Mouse (Mus musculus) hindlimb bud, embryonic 11.5 days (tissue): ENCODE measurements around the gene Ppp2r2c.

Experiments used
- DNase-seq: peaks from one replicate; pipeline ENCODE4 v3.0.0-alpha.2; 2012; ENCODE audit warnings: low read depth, low spot score; ENCODE audit errors: extremely low spot score

The Ppp2r2c gene

GRCm38 (mm10) chr5:36979001-36979400 lies 110.7 kb downstream of the Ppp2r2c start:
- no peak for DNase-seq

GRCm38 (mm10) chr5:36979631-36980030 lies 111.3 kb downstream of the Ppp2r2c start:
- no peak for DNase-seq

GRCm38 (mm10) chr5:36982271-36982670 lies 114.0 kb downstream of the Ppp2r2c start:
- DNase-seq = no peak

DNA sequence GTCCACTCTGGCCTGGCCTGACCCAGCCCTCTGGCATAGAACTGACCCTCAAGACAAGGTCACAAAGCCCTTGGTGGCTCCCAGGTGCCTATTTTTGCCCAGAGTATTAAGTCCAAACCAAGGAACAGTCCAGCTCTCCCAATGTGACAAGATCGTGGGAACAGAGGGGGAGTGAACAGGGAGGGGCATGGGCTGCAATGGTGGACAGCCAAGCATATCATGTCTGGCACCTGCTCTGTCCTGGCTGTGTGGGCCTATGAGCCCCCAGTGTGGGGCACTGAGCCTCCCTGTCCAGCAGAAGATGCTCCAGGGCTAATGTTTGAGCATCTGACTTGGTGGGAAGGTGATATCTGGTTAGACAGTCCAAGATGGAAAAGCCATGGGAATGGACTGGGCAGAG lies 118.3 kb downstream of the Ppp2r2c start:
- DNase-seq = no peak

DNA sequence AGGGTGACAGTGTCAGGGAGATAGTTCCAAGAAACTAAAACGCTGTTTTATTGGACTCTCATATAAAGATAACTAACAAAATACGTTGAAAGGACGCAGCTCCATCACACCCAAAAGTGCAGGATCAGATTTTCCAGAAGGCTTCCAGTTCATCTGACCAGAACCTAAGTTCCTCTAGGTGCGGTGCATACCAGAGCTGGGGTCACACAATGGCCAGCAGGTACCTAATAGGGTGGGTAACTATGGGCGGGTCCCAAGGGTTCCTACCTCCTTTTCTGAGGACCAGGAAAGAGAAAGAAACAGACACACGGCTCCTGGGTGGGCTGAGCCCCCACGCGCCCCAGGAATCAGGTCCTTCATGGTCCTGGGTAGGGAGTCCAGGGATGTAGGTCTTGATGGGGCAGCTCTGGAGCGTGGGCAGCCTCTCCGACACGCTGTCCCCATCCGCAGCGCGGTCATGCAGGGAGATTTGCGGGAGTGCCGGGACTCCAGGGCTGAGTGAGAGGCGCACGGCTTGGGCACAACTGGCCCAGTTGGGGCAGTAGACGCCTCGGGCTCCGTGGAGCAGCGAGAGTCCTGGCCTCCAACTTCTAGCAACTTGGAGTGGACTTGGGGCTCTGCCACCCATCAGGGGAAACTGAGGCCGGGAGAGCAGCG lies 119.9 kb downstream of the Ppp2r2c start:
- no peak for DNase-seq

GRCm38 (mm10) chr5:36988781-36989624 lies 120.7 kb downstream of the Ppp2r2c start, which contains the start of gene Wfs1:
Gene Wfs1, minus strand, starts transcription at chr5:36989205.
- DNase-seq = peak; percentile 69

- no peak for DNase-seq
Observed at GRCm38 (mm10) chr5:36989625-36989977, 121.3 kb downstream of the Ppp2r2c start.

DNA sequence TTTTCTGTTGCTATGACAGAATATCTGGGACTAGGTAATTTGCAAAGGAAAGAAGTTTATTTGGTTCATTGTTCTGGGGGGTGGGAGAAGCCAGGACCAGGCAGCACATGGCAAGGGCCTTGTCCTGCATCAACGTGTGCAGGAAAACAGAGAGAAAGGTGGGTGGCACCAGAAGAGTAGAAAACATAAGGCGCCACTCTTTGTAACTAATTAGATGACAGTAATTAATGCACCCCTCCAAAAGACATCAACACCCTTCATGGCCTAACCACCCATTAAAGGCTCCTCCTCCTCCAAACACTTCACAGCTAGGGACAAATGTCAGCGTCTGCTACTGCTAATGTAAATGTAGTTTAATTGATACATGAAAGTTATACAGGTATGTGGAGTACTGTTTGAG lies 121.9 kb downstream of the Ppp2r2c start:
- no peak for DNase-seq

DNA sequence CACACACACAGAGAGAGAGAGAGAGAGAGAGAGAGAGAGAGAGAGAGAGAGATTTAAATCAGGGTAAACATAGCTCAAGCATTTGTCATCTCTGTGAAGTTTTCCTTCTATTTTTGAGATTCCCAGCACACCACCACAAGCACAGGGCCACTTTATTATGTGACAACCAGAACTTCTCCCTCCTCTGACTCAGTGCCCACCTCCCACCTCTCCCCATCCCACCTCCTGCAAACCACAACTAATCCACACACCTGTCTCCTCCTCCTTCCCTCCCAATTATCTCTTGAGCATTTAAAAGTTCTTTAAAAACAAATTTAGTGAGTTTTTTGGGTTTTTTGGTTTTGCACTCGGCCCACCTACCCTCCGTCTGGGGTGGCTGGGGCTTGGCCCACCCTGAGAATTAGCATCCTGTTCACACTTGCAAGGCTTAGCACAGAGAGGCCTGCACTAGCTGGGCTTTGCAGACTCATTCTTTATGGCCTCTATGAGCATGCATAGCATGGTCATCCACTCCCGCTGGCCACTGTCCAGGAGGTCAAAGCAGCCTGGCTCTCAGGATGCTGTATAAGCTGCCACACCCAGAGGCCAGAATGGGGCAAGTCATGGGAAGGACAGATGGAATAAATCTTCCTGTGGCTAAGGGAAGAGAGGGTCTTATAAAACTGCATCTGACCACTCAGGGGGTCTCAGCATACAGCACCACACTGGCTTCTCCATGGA lies 122.5 kb downstream of the Ppp2r2c start:
- DNase-seq = no peak

GRCm38 (mm10) chr5:36996410-36996809 lies 128.1 kb downstream of the Ppp2r2c start:
- no peak for DNase-seq

DNA sequence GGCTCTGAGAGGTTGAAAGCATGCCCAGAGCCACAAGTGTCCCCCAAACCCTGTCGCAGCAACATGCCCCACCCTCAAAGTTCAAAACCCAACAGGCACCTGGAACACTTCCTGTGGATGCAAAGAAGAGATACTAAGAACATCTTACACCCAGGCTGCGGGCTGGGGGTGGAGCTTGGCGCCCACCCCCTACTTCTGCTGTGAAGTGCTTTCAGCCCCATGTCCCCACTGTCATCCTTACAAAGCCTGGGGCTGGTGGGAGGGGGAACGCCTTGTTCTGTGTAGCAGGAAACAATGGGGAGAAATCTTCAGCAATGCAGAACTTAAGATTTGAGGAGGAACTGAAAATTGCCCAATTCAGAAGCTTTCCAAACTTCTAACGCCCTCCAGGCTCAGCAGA lies 129.7 kb downstream of the Ppp2r2c start:
- no peak for DNase-seq

DNA sequence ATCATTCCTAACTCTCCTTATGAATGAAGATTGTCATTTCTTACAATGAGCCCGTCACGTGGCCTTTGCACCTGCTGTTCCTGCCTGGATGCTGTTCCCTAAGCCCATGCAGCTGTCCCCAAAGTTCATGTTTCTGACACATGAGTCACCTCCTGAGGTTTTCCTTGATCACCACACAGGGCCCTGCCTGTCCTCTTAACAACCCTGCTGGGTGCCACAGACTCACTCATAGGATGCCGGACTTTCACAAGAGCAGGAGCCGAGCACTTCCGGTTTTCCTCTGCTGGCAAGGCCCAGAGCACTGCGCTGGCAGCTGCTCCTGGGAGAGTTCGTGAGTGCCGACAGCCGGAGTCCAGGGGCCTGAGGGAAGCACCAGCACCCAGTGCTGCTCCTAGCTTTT lies 132.7 kb downstream of the Ppp2r2c start:
- DNase-seq = no peak

DNA sequence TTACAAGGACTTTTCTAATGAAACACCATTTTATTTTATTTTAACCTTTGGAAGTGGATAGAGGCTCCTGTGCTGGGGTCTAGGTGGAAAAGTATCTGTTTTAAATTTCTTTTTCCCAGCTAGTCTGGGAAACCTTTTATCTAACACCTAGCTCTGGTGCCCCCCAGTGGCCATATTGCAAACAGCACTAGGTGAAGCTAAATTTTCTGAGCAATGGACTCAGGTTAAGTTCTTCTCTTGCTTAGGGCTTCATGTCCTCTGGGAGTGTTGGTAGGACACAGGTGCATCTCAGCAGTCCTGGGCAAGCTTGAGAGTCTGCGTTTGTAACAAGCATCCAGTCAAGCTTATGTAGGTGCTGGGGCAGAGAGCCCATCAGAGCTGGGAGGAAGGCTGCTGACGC lies 133.7 kb downstream of the Ppp2r2c start:
- DNase-seq = peak; percentile 16
